Mouse (Mus musculus) monocyte, adult 5-6 weeks (primary cell): ENCODE data around the gene Fbxo46. TPM values are rescaled to one million over a fixed set of nuclear protein-coding genes. Genes with fewer than 3 reads are reported as not detected.

ENCODE experiments used
- ATAC-seq: fragments of 153-309, 156-312 bp; replicated peaks from 2 replicates; pipeline ENCODE4 v1.8.0; 2017; ENCODE audit warnings: mild to moderate bottlenecking; ENCODE audit not compliant: low TSS enrichment, insufficient number of reproducible peaks, severe bottlenecking, poor library complexity, low FRiP score
- total RNA-seq: library from RNA; stranded (forward); fragments of 200-1000, 200-491, 200-594 nt; gene quantifications from 3 replicates; pipeline ENCODE4 v1.2.3, GENCODE M21; 2017

The Fbxo46 gene
- total RNA-seq, 1 experiment from 2014 or later, result 7.1 TPM

DNA sequence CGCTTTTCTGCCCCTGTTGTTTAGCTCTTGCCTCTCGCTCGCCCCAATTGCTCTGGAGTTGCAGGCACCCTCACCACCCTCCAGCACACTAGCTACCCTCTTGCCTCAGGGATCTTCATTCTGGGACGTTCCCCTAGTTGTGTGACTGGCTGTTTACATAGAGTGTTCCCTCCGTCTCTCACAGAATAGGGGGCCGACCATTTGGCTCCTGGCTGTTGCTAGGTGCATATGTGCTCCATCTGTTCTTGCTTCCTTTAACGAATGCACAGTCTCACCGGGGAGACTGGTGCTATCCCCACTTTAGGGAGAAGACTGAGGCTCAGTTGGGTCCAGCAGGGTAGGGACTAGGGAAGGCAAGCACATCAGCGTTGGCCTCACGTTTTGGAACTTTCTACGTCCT is 38.9 kb downstream of the Fbxo46 start:
- no peak for ATAC-seq

DNA sequence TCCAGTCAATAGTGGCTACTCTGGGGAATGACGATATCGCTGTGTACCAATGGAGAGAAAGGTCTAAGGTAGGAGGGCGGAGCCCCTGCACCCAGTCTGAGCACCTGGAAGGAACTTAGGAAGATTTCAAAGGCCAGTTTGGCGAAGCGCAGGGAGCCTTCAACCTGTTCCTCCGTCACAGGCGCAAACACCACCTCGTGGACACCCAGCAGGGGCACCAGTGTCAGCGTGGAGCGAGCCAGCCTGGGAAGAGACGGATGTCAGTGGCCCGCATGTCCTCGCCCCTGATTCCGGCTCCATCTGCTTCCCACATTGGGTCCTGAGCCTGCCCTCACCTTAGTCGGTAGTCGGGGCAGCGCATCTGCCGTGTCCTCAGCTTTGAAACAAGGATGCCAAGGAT is 39.8 kb downstream of the Fbxo46 start:
- no peak for ATAC-seq

DNA sequence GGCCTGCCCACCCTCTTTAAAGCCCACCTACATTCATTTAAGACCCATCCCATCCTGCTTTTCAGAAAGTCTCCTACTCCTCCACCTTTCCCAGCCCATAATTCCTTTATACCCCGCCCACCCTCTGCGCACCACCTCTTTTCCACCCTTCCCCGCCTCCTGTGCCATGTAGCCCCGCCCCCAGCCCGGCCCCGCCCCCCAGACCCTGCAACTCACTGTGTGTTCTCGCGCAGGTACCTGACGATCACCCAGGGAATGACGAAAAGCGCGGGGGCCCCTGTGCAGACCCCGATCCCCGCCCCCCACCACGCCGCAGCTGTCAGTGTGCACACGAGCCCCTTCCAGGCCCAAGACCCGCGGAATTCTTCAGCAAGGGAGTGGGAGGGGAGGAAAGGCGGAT is 40.5 kb downstream of the Fbxo46 start:
- no peak for ATAC-seq

DNA sequence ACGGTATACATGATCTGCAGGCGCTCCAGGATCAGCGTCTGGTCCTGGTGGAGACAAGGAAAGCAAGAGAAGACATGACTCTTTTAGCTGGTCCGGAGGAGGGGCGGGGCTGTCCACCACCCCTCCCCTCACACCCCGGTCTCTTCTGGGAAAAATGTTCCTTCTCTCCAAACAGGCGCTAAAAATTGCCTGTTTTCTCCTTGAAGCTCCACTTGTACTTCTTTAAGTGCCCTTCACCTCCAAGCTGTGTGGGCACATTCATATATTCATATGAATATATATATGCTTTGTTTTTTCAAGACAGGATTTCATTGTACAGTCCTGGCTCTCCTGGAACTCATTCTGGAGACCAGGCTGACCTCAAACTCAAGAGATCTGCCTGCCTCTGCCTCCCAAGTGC is 43.3 kb downstream of the Fbxo46 start:
- ATAC-seq, result no peak

DNA sequence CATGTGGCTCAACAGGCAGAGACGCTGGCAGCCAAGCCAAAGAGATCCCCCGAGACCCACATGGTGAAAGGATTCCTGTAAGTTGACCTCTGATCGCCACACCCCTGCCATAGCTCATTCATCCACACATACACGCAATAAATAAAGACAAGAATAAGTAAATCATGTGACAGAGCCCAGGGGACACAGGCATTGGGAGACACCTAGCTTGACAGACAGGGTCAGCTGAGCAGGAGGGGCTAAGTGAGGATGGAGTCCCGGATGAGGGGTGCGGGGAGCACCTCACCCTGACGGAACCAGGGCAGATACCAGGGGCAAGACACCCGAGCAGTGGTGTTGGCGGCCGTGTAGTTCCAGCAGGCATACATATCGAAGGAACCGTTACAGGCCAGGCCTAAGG is 44.1 kb downstream of the Fbxo46 start:
- no peak for ATAC-seq

DNA sequence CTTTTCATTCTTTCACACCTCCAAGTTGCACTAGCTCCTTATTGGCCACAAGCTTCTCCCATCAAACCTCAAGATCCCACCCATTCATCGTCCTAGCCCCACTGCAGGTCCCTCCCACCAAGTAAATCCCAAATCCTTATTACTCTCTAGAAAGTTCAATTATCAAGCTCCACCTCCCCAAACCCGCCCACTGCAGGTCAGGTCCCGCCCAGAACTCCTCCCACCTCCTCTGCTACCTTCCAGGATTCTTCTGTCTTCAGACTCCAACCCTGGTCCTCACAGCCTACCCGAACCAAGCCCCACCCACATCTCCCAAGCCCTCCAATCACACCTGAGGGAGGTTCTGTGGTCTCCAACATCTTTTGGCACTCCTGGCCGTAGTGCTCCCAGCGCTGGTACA is 44.5 kb downstream of the Fbxo46 start:
- ATAC-seq, result no peak

DNA sequence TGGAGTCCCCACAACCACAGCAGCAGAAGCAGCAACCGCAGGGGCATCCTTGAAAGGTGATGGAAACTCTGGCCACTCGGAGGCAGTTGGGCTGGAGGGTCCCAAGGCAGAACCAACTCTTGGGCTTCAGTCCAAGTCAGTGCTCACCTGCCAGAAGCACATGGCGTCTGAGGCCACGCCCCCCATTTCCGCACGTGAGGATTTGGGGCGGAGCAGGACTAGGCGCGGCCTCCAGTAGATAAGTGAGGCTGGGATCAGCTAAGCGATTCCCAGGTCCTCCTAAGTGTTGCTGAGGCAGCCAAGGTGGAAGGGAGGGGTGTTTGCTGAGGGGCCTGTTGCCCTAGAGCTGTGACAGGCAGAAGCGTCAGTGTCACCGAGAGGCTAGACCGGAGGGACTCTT is 45.3 kb downstream of the Fbxo46 start:
- no peak; the same call in 1 of the 2 replicates for ATAC-seq

DNA sequence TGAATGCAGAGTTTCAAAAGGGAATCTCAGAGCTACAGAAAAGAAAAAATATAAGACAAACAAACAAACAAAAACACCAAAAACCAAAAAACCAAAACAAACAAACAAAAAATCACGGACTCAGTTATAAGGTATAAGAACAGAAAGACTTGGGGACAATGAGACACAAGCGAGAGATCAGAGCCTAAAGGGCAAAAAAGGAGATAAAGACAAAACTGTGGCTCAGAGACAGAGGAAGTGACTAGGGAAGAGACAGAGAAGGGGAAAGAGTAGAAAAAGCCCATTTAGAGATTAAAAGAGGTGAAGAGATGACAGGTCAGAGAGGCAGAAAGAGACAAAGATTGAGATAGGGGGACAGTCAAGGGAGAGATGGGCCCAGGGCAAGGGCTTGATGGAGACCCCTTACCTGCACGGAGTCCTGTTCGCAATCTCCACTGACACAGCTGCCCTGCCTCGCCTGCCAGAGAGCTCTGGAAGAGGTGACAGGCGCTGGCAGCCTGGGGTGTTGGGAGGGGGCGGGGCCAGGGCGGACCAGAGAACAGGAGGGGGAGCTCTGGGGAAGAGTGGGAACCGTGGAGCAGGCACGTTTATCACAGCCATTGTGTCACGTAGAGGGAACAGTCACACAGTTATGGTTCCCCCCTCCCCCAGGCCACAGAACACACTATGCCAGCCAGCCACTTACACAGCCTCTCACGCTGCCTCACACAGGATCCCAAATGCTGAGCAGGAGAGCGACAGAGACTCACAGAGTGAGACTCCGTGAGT is 46.2 kb downstream of the Fbxo46 start, which contains the start of gene Gipr:
Gene Gipr (minus strand): TSS at position 472 of the 768 bp plus-strand sequence.
- no peak for ATAC-seq

DNA sequence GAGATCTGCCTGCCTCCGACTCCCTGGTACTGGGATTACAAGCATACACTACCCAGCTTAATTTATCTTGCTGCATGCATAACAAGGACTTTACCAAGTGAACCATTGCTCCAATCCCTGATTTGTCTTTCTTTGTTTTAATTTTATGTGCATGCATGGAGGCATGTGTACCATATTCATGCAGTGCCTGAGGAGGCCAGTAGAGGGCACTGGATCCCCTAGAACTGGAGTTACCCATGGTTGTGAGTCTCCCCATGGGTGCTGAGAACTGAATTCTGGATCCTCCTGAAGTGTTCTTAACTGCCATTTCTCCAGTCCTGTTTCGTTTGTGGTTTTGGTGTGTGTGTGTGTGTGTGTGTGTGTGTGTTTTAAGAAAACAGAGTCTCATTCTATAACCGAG is 47.3 kb downstream of the Fbxo46 start:
- no peak for ATAC-seq

DNA sequence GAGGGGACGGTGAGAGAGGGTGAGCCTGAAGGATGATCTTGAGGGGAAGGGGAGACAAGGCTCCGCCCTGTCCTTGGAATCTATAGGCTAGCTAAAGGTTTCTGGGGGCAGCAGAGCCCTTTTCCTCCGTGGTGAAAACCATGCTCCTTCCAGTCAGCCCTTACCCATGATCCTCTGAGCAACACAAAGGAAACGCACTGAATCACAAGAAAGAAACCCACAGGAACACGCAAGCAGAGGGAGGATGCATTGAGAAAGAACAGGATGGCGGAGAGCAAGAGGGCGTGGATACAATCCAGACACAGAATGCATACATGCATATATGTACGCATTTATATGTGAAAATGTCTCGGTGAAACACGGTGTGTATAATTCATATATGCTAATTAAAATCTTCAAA is 49.8 kb downstream of the Fbxo46 start:
- ATAC-seq, result no peak

DNA sequence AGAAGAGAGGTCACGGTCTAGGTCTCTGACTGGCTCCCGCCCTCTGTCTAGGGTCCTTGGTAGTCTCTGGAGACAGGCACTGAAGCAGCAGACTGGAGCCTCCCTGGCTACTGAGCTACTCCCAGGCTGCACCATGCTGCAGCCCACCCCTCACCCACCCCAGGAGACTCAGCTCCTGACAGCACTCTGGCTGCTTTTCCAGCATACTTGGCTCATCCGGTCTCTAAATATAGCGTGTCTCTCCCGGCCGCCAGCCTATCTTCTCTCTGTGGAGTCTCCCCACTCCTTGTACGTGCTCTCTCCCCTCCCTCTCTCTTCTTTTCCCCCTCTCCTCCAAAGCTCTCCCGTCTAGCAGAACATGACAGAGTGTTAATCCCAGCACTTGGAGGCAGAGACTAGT is 50.5 kb downstream of the Fbxo46 start:
- no peak for ATAC-seq

DNA sequence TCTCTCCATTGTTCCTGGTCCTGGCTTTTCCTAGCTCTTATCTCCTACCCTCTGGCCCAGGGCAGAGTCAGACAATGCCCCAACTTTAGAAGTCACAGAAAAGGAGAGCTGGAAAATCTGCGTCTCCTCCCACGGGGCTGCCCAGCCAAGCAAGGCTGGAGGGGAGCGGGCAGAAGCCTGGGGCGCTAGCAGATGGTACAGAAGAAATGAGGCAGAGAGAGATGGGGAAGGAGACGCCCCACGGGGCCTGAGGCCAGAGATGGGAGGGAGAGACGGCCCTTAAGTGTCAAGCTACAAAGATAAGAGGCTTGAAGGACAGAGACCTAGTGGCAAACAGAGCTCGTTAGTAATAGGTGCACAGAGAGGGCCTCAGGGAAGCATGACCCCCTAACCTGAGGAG is 52.2 kb downstream of the Fbxo46 start:
- ATAC-seq, result no peak

DNA sequence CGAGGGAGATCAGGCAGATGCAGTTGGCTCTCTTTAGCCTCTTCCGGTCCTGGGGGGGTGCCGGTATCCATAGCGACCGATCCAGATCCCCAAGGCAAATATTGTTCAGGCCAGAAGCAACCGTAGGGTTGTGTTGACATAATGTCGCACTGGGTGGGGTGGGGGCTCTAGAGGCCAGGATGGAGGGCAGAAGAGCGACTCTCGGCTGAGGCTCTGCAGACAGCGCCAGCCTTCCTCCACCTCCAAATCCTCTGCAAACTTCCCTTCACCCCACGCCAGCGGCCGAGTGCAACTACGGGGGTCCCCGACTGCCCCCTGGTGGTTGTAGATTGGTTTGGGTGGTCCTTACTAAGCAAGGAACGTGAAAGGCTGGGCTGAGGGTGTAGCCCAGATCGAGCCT is 53.2 kb downstream of the Fbxo46 start:
- 0 out of 2 replicates have a peak, but pooled peaks have one; percentile 47 for ATAC-seq

DNA sequence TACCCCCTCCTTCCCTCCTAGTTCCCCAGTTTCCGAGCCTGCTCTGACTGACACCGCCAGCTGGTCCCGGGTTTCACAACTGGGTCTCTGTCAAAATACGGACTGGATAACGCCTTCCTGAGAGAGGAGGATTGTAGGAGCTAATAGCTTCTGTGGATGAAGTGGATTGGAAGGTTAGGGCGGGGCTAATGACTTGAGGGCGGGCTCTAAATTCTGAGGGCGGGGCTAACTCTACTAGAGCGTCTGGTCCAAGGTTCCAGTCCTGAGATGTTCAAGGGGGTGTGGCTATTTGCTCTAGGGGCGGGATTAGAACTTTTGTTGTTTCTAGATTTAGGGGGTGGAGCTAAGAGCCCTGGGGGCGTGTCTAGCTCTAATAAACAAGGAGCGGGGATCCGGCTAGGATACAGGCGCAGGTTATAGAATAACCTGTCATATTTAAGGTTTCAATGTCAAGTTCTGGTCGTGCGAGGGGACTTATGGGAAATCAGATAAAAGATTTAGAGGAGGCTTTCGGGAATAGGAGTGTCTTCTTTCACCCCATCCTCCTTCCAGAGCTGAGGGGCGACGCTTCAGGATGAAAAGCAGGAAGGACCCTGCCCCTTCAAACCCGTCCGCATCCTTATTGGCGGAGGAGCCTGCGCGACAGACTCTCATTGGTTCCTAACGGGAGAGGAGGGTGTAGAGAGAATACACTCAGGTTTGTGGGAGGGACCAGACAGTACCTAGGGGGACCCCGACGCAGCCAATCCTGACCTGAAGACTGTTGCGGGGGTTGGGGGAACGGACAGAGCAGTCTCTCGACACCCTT is 56.3 kb downstream of the Fbxo46 start, which contains the start of gene Eml2:
Gene Eml2 (plus strand): TSS at position 714 of the 808 bp plus-strand sequence.
- no peak for ATAC-seq

DNA sequence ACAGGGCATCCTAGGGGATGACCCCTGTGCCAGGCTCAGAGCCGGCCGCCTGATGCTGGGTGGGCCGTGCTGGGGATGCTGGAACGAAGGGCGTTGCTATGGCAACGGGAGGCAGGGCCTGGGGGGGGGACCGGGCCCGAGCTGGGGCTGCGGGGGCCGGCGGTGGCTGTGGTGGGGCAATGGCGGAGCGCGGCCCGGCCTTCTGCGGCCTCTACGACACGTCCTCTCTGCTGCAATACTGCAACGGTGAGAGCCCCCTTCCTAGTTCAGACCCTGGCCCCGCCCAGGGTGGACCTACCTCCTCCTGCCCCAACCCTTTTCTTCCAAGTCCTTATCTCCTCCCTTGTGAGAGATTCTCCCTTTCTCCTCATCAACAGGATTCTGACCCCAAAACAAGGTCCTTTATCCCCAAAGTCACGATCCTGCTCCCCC is 56.9 kb downstream of the Fbxo46 start:
- no peak for ATAC-seq

DNA sequence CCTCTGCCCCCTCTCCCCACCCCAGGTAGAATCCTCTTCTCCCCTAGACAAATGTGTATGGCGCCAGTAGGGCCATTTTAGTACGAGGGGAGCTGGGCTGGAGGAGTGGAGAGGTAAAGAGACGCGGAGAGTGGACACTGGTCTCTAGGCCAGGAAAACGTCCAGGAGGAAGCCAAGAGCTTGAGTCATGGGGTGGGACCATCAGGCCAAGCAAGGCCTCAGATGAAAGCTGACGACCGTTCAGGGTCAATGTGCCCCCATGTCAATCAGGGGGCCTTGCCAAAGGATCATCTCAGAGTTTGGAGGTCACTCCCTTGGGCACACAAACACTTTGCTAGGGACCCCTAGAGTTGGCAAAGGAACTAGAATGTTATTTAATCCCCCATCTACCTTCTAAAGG is 57.6 kb downstream of the Fbxo46 start:
- no peak for ATAC-seq

DNA sequence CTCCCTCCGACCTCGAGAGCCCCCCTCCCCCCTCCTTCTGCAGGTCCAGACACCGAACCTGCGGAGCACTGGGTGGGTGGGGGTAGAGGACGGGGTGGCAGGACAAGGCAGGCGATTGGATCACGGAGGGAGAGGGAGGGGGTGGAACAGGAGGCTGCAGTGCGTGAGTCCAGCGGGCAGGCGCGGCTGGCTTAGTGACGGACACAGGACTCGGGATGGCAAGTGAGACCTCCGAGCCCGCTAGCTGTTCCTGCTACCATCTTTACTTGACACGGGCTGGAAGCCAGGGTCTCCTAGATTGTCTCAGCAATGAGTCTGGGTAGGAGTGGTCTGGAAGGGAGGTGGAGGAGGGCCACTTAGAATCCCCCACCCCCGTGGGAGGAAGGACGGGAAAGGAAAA is 58.4 kb downstream of the Fbxo46 start:
- ATAC-seq, result no peak

DNA sequence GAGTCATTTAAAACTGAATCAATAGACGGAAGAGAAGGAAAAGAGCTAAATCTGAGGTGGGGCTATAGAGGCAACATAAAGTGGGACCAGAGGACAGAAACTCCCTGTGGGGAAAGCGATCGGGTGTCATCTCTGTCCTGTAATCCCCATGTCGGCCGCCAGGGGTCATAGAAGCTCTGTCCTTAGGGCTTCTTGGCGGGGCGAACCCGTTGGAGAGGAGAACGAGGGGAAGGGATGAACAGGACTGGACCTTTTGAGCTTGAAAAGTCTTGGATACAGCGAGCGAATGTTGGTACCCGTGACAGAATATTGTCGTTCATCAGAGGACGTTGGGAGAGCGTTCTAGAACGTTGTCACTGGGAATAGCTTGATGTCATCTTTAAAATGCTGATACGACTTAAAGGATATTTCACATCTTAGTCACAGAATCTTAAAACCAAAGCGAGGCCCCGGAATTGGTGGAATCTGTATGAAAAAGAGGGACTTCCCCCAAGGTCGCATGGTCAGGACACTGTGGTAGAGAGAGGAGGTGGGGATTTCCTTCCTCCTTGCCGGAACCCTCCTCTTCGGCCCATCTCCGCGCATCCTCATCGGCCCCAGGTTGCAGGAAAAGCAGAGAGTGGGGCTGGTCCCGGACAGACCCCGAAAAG is 58.9 kb downstream of the Fbxo46 start:
- peak; percentile 57 for ATAC-seq

DNA sequence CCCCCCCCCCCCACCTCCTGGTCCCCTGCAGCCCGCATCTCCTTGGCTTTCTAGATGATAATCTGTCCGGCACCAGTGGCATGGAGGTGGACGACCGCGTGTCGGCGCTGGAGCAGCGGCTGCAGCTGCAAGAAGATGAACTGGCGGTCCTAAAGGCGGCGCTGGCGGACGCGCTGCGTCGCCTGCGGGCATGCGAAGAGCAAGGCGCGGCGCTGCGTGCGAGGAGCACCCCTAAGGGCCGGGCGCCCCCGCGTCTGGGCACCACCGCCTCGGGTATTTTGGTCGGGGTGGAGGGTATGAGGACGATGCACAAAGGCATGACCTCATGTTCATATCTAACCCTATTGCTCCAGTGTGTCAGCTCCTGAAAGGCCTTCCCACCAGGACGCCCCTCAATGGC is 59.5 kb downstream of the Fbxo46 start:
- peak; percentile 40; the same call in 1 of the 2 replicates for ATAC-seq
